Mouse (Mus musculus) spleen, adult 2 months (tissue): ENCODE measurements at regions not wholly inside any gene's neighbourhood (a gene's known extent, or its start where the extent isn't known, plus 50 kb on each side); places are given as distances from the start of the nearest gene placed in this dataset.

Experiments used
- DNase-seq, 2 experiments: peaks; one replicate each; pipeline versions ENCODE4 v3.0.0 to v3.0.0-alpha.2; 2012 to 2021; ENCODE audit warnings: low spot score in 2 of 2, low read depth in 1 of 2
- H3K27ac ChIP-seq: fragments of 200-500 bp; 2 replicates; pipeline ENCODE4 v1.5.1; 2012; ENCODE audit warnings: low read length, inconsistent platforms; ENCODE audit not compliant: insufficient read depth
- H3K27me3 ChIP-seq: fragments of 200-500 bp; 2 replicates; pipeline ENCODE4 v1.6.1; 2012; ENCODE audit warnings: mild to moderate bottlenecking, moderate library complexity, low read length, inconsistent platforms; ENCODE audit not compliant: control insufficient read depth, insufficient read depth
- H3K36me3 ChIP-seq: fragments of 200-500 bp; 2 replicates; pipeline ENCODE4 v1.6.1; 2012; ENCODE audit warnings: mild to moderate bottlenecking, low read length, inconsistent platforms; ENCODE audit not compliant: control insufficient read depth, insufficient read depth
- H3K4me1 ChIP-seq: fragments of 200-500 bp; 2 replicates; pipeline ENCODE4 v1.6.1; 2011; ENCODE audit warnings: inconsistent platforms; ENCODE audit not compliant: control insufficient read depth, insufficient read depth, insufficient read length
- H3K4me3 ChIP-seq: fragments of 200-500 bp; 2 replicates; pipeline ENCODE4 v1.5.1; 2011; ENCODE audit warnings: mild to moderate bottlenecking, inconsistent platforms; ENCODE audit not compliant: insufficient read depth, insufficient read length; ENCODE audit errors: extremely low read depth
- CTCF ChIP-seq: fragments of 200-500 bp; IDR thresholded peaks from 2 replicates; pipeline ENCODE4 v1.5.1; 2011; ENCODE audit warnings: mild to moderate bottlenecking, inconsistent platforms; ENCODE audit not compliant: insufficient read depth, insufficient read length, insufficient replicate concordance; ENCODE audit errors: extremely low read depth
- POLR2A ChIP-seq: fragments of 200-500 bp; IDR thresholded peaks from 2 replicates; pipeline ENCODE4 v1.6.1; 2011; ENCODE audit warnings: low read depth, low read length, inconsistent platforms
- WGBS: fragments of 180-500 bp; shearing (Covaris S2); methylation state at CpG from one replicate; pipeline ENCODE4 v1.1.7; 2018; 5-methylcytosine and 5-hydroxymethylcytosine counted together

GRCm38 (mm10) chr4:87642002-87642401, 391.2 kb downstream of the Mllt3 start:
- WGBS: 85% methylated on average over 5 of the region's 5 CpGs
- Histone ChIP-seq H3K27ac (no peak overlapping the region), H3K4me3 (no peak overlapping the region), H3K4me1 (no peaks in the 10 kb centered on the region), H3K27me3 (no peaks in the 10 kb centered on the region), H3K36me3 (no peaks in the 10 kb centered on the region)
- no peak for DNase-seq
- TF ChIP-seq CTCF (no peak), POLR2A (no peak)

GRCm38 (mm10) chr4:87641551-87641950, 391.6 kb downstream of the Mllt3 start:
- H3K4me3 ChIP-seq: no peak overlapping the region
- H3K27me3 ChIP-seq: no peaks in the 10 kb centered on the region
- no peaks in the 10 kb centered on the region for H3K4me1 ChIP-seq
- H3K27ac ChIP-seq: no peak overlapping the region
- 61% methylated on average over 3 of the region's 3 CpGs for WGBS
- H3K36me3 ChIP-seq: no peaks in the 10 kb centered on the region
- TF ChIP-seq POLR2A (no peak), CTCF (no peak)
- no peak for DNase-seq

- 91% methylated on average over 1 of the region's 1 CpGs for WGBS
Measured at GRCm38 (mm10) chr4:87638380-87638646, 394.9 kb downstream of the Mllt3 start.

GRCm38 (mm10) chr4:87637629-87638379, 395.4 kb downstream of the Mllt3 start:
- no peak for DNase-seq
- no peak for TF ChIP-seq POLR2A
- no peak for TF ChIP-seq CTCF
- WGBS: 80% methylated on average over 3 of the region's 3 CpGs
- Histone ChIP-seq H3K27me3 (no peaks in the 10 kb centered on the region; the same call in 1 of the 2 replicates), H3K27ac (no peak overlapping the region), H3K36me3 (no peaks in the 10 kb centered on the region), H3K4me1 (no peaks in the 10 kb centered on the region), H3K4me3 (no peak overlapping the region)

More at GRCm38 (mm10) chr4:87638380-87638646, 394.9 kb downstream of the Mllt3 start:
- H3K36me3 ChIP-seq: no peaks in the 10 kb centered on the region
- TF ChIP-seq CTCF: no peak
- TF ChIP-seq POLR2A: no peak
- no peak overlapping the region for H3K4me3 ChIP-seq
- H3K4me1 ChIP-seq: no peaks in the 10 kb centered on the region
- H3K27me3 ChIP-seq: no peaks in the 10 kb centered on the region; the same call in 1 of the 2 replicates
- no peak for DNase-seq
- no peak overlapping the region for H3K27ac ChIP-seq

- Histone ChIP-seq H3K27me3 (no peaks in the 10 kb centered on the region), H3K36me3 (no peaks in the 10 kb centered on the region), H3K27ac (no peak overlapping the region), H3K4me3 (no peak overlapping the region), H3K4me1 (no peaks in the 10 kb centered on the region)
- TF ChIP-seq POLR2A (no peak), CTCF (no peak)
- DNase-seq: no peak
- 85% methylated on average over 1 of the region's 1 CpGs for WGBS
Measured at GRCm38 (mm10) chr4:87611116-87611515, 380.8 kb upstream of the Slc24a2 start.

GRCm38 (mm10) chr4:87593644-87594043, 363.4 kb upstream of the Slc24a2 start:
- no peak for DNase-seq
- no peak overlapping the region for H3K27ac ChIP-seq
- no peak overlapping the region for H3K4me3 ChIP-seq
- TF ChIP-seq CTCF: no peak
- no peak for TF ChIP-seq POLR2A
- no peaks in the 10 kb centered on the region for H3K36me3 ChIP-seq
- no peaks in the 10 kb centered on the region for H3K27me3 ChIP-seq
- no peaks in the 10 kb centered on the region for H3K4me1 ChIP-seq
- WGBS: 92% methylated on average over 3 of the region's 3 CpGs

GRCm38 (mm10) chr4:87590797-87591196, 360.5 kb upstream of the Slc24a2 start:
- Histone ChIP-seq H3K36me3 (no peaks in the 10 kb centered on the region), H3K4me3 (no peak overlapping the region), H3K27me3 (no peaks in the 10 kb centered on the region), H3K4me1 (no peaks in the 10 kb centered on the region), H3K27ac (no peak overlapping the region)
- WGBS: 70% methylated on average over 3 of the region's 3 CpGs
- TF ChIP-seq POLR2A (no peak), CTCF (no peak)
- no peak for DNase-seq
